Mouse (Mus musculus): ENCODE measurements at regions not wholly inside any gene's neighbourhood (a gene's known extent, or its start where the extent isn't known, plus 50 kb on each side); places are given as distances from the start of the nearest gene placed in this dataset.

GRCm38 (mm10) chr6:100980156-100980555, 146.7 kb downstream of the Ppp4r2 start:
- Histone ChIP-seq H3K27ac (ENCODE audit: low read length) (no peak overlapping the region), H3K4me1 (replicated peaks; ENCODE audit: control insufficient read depth, insufficient read depth, low read length) (peaks cover 12% of the 10 kb centered on the region), H3K27me3 (ENCODE audit: control insufficient read depth, insufficient read depth, low read depth, low read length) (no peaks in the 10 kb centered on the region), H3K9me3 (ENCODE audit: control insufficient read depth, low read length) (no peaks in the 10 kb centered on the region), H3K9ac (ENCODE audit: low read length) (no peak overlapping the region), H3K36me3 (ENCODE audit: control insufficient read depth, insufficient read depth, low read length) (no peaks in the 10 kb centered on the region), H3K4me3 (ENCODE audit: low read length) (no peak overlapping the region), H3K4me2 (ENCODE audit: low read depth, low read length) (no peak overlapping the region)
- no peak for ATAC-seq (ENCODE audit: low read depth)
- 56% methylated on average over 2 of the region's 2 CpGs for WGBS

DNA sequence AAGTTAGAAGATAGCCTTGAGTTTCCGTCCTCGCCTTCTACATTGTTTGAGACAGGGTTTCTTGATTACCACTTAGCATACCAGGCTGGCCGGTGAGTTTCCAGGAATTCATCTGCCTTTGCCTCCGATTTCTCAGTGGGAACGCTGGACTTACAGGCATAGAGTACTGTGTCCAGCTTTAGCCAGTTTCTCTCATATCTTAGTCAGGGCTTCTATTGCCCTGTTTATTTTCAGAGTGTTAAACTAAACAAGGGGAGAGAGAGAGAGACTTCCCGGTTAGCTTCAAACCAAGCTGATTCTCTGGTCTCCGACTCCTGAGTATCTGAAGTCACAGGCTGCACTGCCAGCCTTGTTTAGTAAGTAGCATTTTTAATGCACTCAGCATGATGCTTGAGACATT, 151.4 kb downstream of the Ppp4r2 start:
- Histone ChIP-seq H3K4me1 (replicated peaks; ENCODE audit: control insufficient read depth, insufficient read depth, low read length) (peaks cover 7% of the 10 kb centered on the region; the same call in 1 of the 2 replicates), H3K36me3 (ENCODE audit: control insufficient read depth, insufficient read depth, low read length) (no peaks in the 10 kb centered on the region), H3K4me2 (ENCODE audit: low read depth, low read length) (no peak overlapping the region), H3K27me3 (ENCODE audit: control insufficient read depth, insufficient read depth, low read depth, low read length) (no peaks in the 10 kb centered on the region), H3K27ac (ENCODE audit: low read length) (no peak overlapping the region), H3K9me3 (ENCODE audit: control insufficient read depth, low read length) (no peaks in the 10 kb centered on the region), H3K4me3 (ENCODE audit: low read length) (no peak overlapping the region), H3K9ac (ENCODE audit: low read length) (no peak overlapping the region)
- no peak for ATAC-seq (ENCODE audit: low read depth)
- 14% methylated on average over 7 of the region's 7 CpGs for WGBS

DNA sequence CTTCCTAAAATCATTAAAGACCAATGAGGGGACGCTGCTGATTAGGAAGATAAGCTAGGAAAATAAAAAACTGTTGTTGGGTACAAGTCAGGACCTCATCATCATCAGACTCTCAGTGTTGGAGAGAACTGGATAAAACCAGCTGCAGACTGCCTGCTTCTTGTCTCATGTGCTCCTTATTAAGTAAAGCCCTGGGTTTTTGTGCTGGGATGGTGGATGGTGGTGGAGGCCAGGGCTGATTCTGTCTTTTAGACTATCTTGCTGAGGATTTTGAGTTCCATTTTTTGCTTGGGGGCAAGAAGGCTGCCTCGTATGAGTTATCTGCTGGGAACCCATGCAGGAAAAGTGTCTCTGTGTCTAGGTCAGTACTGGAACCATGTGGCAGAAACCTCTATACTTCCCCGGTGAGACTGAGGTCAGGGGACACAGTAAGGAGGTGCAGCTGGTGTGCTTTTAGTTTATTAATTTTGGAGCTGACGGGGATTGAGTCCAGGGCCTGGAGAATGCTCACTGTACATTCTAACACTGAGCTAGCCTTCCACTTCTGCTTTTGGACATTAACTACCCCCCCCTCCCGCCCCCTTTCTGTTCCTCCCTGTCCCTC, 152.0 kb downstream of the Ppp4r2 start:
- no peak overlapping the region for H3K9ac ChIP-seq (ENCODE audit: low read length)
- no peak overlapping the region for H3K27ac ChIP-seq (ENCODE audit: low read length)
- 51% methylated on average over 5 of the region's 5 CpGs for WGBS
- no peaks in the 10 kb centered on the region for H3K27me3 ChIP-seq (ENCODE audit: control insufficient read depth, insufficient read depth, low read depth, low read length)
- ATAC-seq (ENCODE audit: low read depth) = no peak
- H3K4me1 ChIP-seq (replicated peaks; ENCODE audit: control insufficient read depth, insufficient read depth, low read length) = peaks cover 7% of the 10 kb centered on the region; the same call in 1 of the 2 replicates
- no peaks in the 10 kb centered on the region for H3K9me3 ChIP-seq (ENCODE audit: control insufficient read depth, low read length)
- no peak overlapping the region for H3K4me3 ChIP-seq (ENCODE audit: low read length)
- no peaks in the 10 kb centered on the region for H3K36me3 ChIP-seq (ENCODE audit: control insufficient read depth, insufficient read depth, low read length)
- H3K4me2 ChIP-seq (ENCODE audit: low read depth, low read length) = no peak overlapping the region

DNA sequence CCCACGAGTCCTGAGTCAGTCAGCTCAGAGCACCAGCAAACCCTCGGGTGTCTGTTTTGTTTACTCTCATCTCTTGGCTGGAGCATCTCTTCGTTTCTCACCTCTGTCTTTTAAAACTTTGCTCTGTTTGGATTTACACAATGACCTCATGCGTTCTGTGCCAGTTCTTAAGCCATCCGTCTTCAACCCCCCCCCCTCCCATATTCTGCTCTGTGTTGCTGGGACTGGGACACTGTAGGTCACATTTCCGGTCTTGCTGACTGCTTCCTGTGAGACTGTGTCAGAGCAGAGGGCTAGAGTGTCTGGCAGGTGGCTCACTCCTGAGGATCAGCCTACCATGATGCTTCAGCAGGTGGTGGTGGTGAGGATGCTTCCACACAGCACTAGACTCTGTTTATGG, 155.1 kb downstream of the Ppp4r2 start:
- 18% methylated on average over 6 of the region's 6 CpGs for WGBS
- H3K4me2 ChIP-seq (ENCODE audit: low read depth, low read length) = no peak overlapping the region
- H3K9ac ChIP-seq (ENCODE audit: low read length) = no peak overlapping the region
- no peaks in the 10 kb centered on the region for H3K36me3 ChIP-seq (ENCODE audit: control insufficient read depth, insufficient read depth, low read length)
- H3K4me3 ChIP-seq (ENCODE audit: low read length) = no peak overlapping the region
- peaks cover 7% of the 10 kb centered on the region; the same call in 1 of the 2 replicates for H3K4me1 ChIP-seq (replicated peaks; ENCODE audit: control insufficient read depth, insufficient read depth, low read length)
- no peaks in the 10 kb centered on the region for H3K9me3 ChIP-seq (ENCODE audit: control insufficient read depth, low read length)
- ATAC-seq (ENCODE audit: low read depth) = no peak; the same call in 1 of the 2 replicates
- no peaks in the 10 kb centered on the region for H3K27me3 ChIP-seq (ENCODE audit: control insufficient read depth, insufficient read depth, low read depth, low read length)
- no peak overlapping the region for H3K27ac ChIP-seq (ENCODE audit: low read length)

GRCm38 (mm10) chr6:100993421-100993820, 160.0 kb downstream of the Ppp4r2 start:
- H3K36me3 ChIP-seq (ENCODE audit: control insufficient read depth, insufficient read depth, low read length) = no peaks in the 10 kb centered on the region
- no peak overlapping the region for H3K9ac ChIP-seq (ENCODE audit: low read length)
- 83% methylated on average over 1 of the region's 1 CpGs for WGBS
- H3K4me3 ChIP-seq (ENCODE audit: low read length) = no peak overlapping the region
- ATAC-seq (ENCODE audit: low read depth) = no peak
- H3K27ac ChIP-seq (ENCODE audit: low read length) = no peak overlapping the region
- no peaks in the 10 kb centered on the region for H3K27me3 ChIP-seq (ENCODE audit: control insufficient read depth, insufficient read depth, low read depth, low read length)
- no peak overlapping the region for H3K4me2 ChIP-seq (ENCODE audit: low read depth, low read length)
- no peaks in the 10 kb centered on the region for H3K4me1 ChIP-seq (replicated peaks; ENCODE audit: control insufficient read depth, insufficient read depth, low read length)
- no peaks in the 10 kb centered on the region for H3K9me3 ChIP-seq (ENCODE audit: control insufficient read depth, low read length)

GRCm38 (mm10) chr6:100995874-100996560, 162.6 kb downstream of the Ppp4r2 start:
- Histone ChIP-seq H3K36me3 (ENCODE audit: control insufficient read depth, insufficient read depth, low read length) (no peaks in the 10 kb centered on the region), H3K27me3 (ENCODE audit: control insufficient read depth, insufficient read depth, low read depth, low read length) (no peaks in the 10 kb centered on the region), H3K9ac (ENCODE audit: low read length) (no peak overlapping the region), H3K4me2 (ENCODE audit: low read depth, low read length) (no peak overlapping the region), H3K4me1 (replicated peaks; ENCODE audit: control insufficient read depth, insufficient read depth, low read length) (no peaks in the 10 kb centered on the region), H3K27ac (ENCODE audit: low read length) (no peak overlapping the region), H3K9me3 (ENCODE audit: control insufficient read depth, low read length) (no peaks in the 10 kb centered on the region), H3K4me3 (ENCODE audit: low read length) (no peak overlapping the region)
- 33% methylated on average over 6 of the region's 6 CpGs for WGBS
- ATAC-seq (ENCODE audit: low read depth) = no peak

- H3K4me2 ChIP-seq (ENCODE audit: low read depth, low read length) = no peak overlapping the region
- H3K4me3 ChIP-seq (ENCODE audit: low read length) = no peak overlapping the region
- ATAC-seq (ENCODE audit: low read depth) = no peak
- no peaks in the 10 kb centered on the region for H3K4me1 ChIP-seq (replicated peaks; ENCODE audit: control insufficient read depth, insufficient read depth, low read length)
- H3K9me3 ChIP-seq (ENCODE audit: control insufficient read depth, low read length) = no peaks in the 10 kb centered on the region
- H3K27ac ChIP-seq (ENCODE audit: low read length) = no peak overlapping the region
- no peak overlapping the region for H3K9ac ChIP-seq (ENCODE audit: low read length)
- 61% methylated on average over 1 of the region's 1 CpGs for WGBS
- no peaks in the 10 kb centered on the region for H3K36me3 ChIP-seq (ENCODE audit: control insufficient read depth, insufficient read depth, low read length)
- no peaks in the 10 kb centered on the region for H3K27me3 ChIP-seq (ENCODE audit: control insufficient read depth, insufficient read depth, low read depth, low read length)
Measured at GRCm38 (mm10) chr6:100998285-100998684, 164.9 kb downstream of the Ppp4r2 start.

GRCm38 (mm10) chr6:101003901-101004300, 170.5 kb downstream of the Ppp4r2 start:
- WGBS = 77% methylated on average over 1 of the region's 1 CpGs
- Histone ChIP-seq H3K27me3 (ENCODE audit: control insufficient read depth, insufficient read depth, low read depth, low read length) (no peaks in the 10 kb centered on the region), H3K36me3 (ENCODE audit: control insufficient read depth, insufficient read depth, low read length) (no peaks in the 10 kb centered on the region), H3K9ac (ENCODE audit: low read length) (no peak overlapping the region), H3K4me3 (ENCODE audit: low read length) (no peak overlapping the region), H3K4me1 (replicated peaks; ENCODE audit: control insufficient read depth, insufficient read depth, low read length) (no peaks in the 10 kb centered on the region), H3K4me2 (ENCODE audit: low read depth, low read length) (no peak overlapping the region), H3K9me3 (ENCODE audit: control insufficient read depth, low read length) (no peaks in the 10 kb centered on the region), H3K27ac (ENCODE audit: low read length) (no peak overlapping the region)
- no peak for ATAC-seq (ENCODE audit: low read depth)

DNA sequence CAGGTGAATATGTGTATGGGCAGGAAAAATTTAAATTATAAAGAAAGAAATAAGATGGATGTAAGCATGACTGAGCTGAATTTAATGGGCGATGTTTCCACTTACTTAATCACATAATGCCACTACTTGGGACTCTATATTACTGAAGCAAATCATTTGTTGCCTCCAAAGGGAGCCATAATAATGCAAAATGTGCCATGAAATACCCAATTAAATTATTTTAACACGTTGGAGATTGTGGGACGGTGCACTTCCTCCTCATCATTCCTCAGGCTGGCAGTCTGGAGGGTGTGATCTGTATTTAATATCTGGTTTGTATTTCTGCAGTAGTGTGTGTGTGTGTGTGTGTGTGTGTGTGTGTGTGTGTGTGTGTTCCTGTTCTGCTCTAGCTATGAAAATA, 188.2 kb downstream of the Ppp4r2 start:
- H3K9me3 ChIP-seq (ENCODE audit: control insufficient read depth, low read length) = no peaks in the 10 kb centered on the region
- H3K4me1 ChIP-seq (replicated peaks; ENCODE audit: control insufficient read depth, insufficient read depth, low read length) = no peaks in the 10 kb centered on the region
- no peak for ATAC-seq (ENCODE audit: low read depth)
- WGBS = 63% methylated on average over 3 of the region's 3 CpGs
- no peak overlapping the region for H3K4me2 ChIP-seq (ENCODE audit: low read depth, low read length)
- no peak overlapping the region for H3K9ac ChIP-seq (ENCODE audit: low read length)
- H3K4me3 ChIP-seq (ENCODE audit: low read length) = no peak overlapping the region
- no peaks in the 10 kb centered on the region for H3K36me3 ChIP-seq (ENCODE audit: control insufficient read depth, insufficient read depth, low read length)
- H3K27ac ChIP-seq (ENCODE audit: low read length) = no peak overlapping the region
- no peaks in the 10 kb centered on the region for H3K27me3 ChIP-seq (ENCODE audit: control insufficient read depth, insufficient read depth, low read depth, low read length)
